In genomic region chr6:88589517-88589916, GRCm38 (mm10) we compare ENCODE assay signal across 7 mouse cellular contexts. TPM values are rescaled to one million over a fixed set of nuclear protein-coding genes. Genes with fewer than 3 reads are reported as not detected.
DNase-seq lines count a peak whose midpoint lies in the region; ATAC-seq and TF ChIP-seq lines count a peak whose summit lies in the region.

No protein-coding gene starts in this region.

- H3K4me3 ChIP-seq in forebrain, postnatal 0 days (ENCODE audit: low read depth, low read length): no peak overlapping the region
- no peak overlapping the region for H3K4me3 ChIP-seq in midbrain, embryonic 14.5 days (replicated peaks; ENCODE audit: low read depth, low read length)

- no peak overlapping the region for H3K9ac ChIP-seq in forebrain, postnatal 0 days
- no peak overlapping the region for H3K9ac ChIP-seq in midbrain, embryonic 14.5 days (replicated peaks; ENCODE audit: low read length)

- peak; percentile 10 for DNase-seq in ovary, postnatal 36 days (ENCODE audit: low spot score)
- no peak for DNase-seq in ovary, adult 18-20 months (ENCODE audit: low spot score)
- peak; percentile 20 for DNase-seq in cerebellum, adult 8-10 months
- DNase-seq in forebrain, postnatal 0 days: peak; percentile 77
- peak; percentile 53 to 59 for DNase-seq in kidney, postnatal 36 days
- DNase-seq in midbrain, embryonic 14.5 days: peak; percentile 84
- no peak for DNase-seq in gastrocnemius, postnatal 10 days

- H3K27ac ChIP-seq in forebrain, postnatal 0 days (ENCODE audit: low read depth, low read length): no peak overlapping the region
- H3K27ac ChIP-seq in midbrain, embryonic 14.5 days (replicated peaks; ENCODE audit: low read depth, low read length): no peak overlapping the region

- no peak overlapping the region for H3K4me2 ChIP-seq in forebrain, postnatal 0 days (ENCODE audit: low read depth)
- no peak overlapping the region for H3K4me2 ChIP-seq in midbrain, embryonic 14.5 days (ENCODE audit: low read length)

- 10% methylated on average over 5 of the region's 5 CpGs for WGBS in forebrain, postnatal 0 days
- WGBS in midbrain, embryonic 14.5 days: 28% methylated on average over 5 of the region's 5 CpGs

- no peaks in the 10 kb centered on the region for H3K27me3 ChIP-seq in forebrain, postnatal 0 days (ENCODE audit: insufficient read depth, low read length)
- H3K27me3 ChIP-seq in midbrain, embryonic 14.5 days (ENCODE audit: control insufficient read depth, insufficient read depth, low read length): no peaks in the 10 kb centered on the region

- H3K36me3 ChIP-seq in forebrain, postnatal 0 days (ENCODE audit: insufficient read depth): no peaks in the 10 kb centered on the region
- no peaks in the 10 kb centered on the region for H3K36me3 ChIP-seq in midbrain, embryonic 14.5 days (ENCODE audit: control insufficient read depth, insufficient read depth, low read length)

- no peaks in the 10 kb centered on the region for H3K9me3 ChIP-seq in forebrain, postnatal 0 days (ENCODE audit: low read length)
- H3K9me3 ChIP-seq in midbrain, embryonic 14.5 days (ENCODE audit: control insufficient read depth, low read length): no peaks in the 10 kb centered on the region

- ATAC-seq in forebrain, postnatal 0 days: peak; percentile 67; the same call in 1 of the 2 replicates
- ATAC-seq in midbrain, embryonic 14.5 days (ENCODE audit: low FRiP score, low TSS enrichment): no peak

- TF ChIP-seq CTCF in forebrain, postnatal 0 days (IDR thresholded peaks at IDR 0.05; ENCODE audit: low read depth): peak; percentile 74

- no peaks in the 10 kb centered on the region for H3K4me1 ChIP-seq in forebrain, postnatal 0 days (ENCODE audit: insufficient read depth)
- no peaks in the 10 kb centered on the region for H3K4me1 ChIP-seq in midbrain, embryonic 14.5 days (ENCODE audit: control insufficient read depth, insufficient read depth, low read length)

RNA-seq across cellular contexts. Expression of gene Kbtbd12, which starts 48.2 kb away (rescaled TPM):
- total RNA-seq in forebrain, postnatal 0 days (2014; rRNA removed): 0.08 and 0.29 TPM in 2 replicates
- 0.14 and 0.24 TPM in 2 replicates for polyA plus RNA-seq in forebrain, postnatal 0 days (2015; fragmentation: Nextera tagmentation; extraction: Ambion mirVana)
- 0.33 and 0.78 TPM in 2 replicates for polyA plus RNA-seq in midbrain, embryonic 14.5 days (2014; fragmentation: Nextera tagmentation; extraction: Ambion mirVana)
- 10 to 100 TPM; 41.8 to 45.9 TPM for total RNA-seq in gastrocnemius, postnatal 10 days (2021)

Comparison
In these comparisons a context has a peak if more than half of its experiments do, and no peak if none do; other contexts are left out.
1. DNase-seq: peak in ovary, postnatal 36 days (single experiment), cerebellum, adult 8-10 months (single experiment), forebrain, postnatal 0 days (single experiment), kidney, postnatal 36 days (2 of 2) and midbrain, embryonic 14.5 days (single experiment); none in ovary, adult 18-20 months (single experiment) and gastrocnemius, postnatal 10 days (single experiment).
2. RNA of gene Kbtbd12, which starts 48.2 kb away (total RNA-seq): 41.8 to 45.9 TPM in gastrocnemius, postnatal 10 days; 0.08 to 0.29 TPM in forebrain, postnatal 0 days; every median in the first group is over 10 times any median in the second.